Mouse (Mus musculus) intestine, embryonic 16.5 days (tissue): Measurements from ENCODE around the gene Pdk3. TPM values are rescaled to one million over a fixed set of nuclear protein-coding genes. Genes with fewer than 3 reads are reported as not detected.

Experiments used
- ATAC-seq: fragments of 200-750 bp; cut with Nextera tagmentation; 2 replicates; pipeline ENCODE4 v1.8.0; 2017; ENCODE audit warnings: moderate TSS enrichment, moderate library complexity
- H3K27ac ChIP-seq: fragments of 300-500 bp; sonication (generic); 2 replicates; pipeline ENCODE4 v1.5.1; 2014; ENCODE audit warnings: mild to moderate bottlenecking, low read length
- H3K27me3 ChIP-seq: fragments of 300-500 bp; sonication (generic); replicated peaks from 2 replicates; pipeline ENCODE4 v1.6.1; 2014; ENCODE audit warnings: low read length, control low read depth, mixed read lengths; ENCODE audit not compliant: control insufficient read depth, insufficient read depth
- H3K36me3 ChIP-seq: fragments of 300-500 bp; sonication (generic); 2 replicates; pipeline ENCODE4 v1.6.1; 2014; ENCODE audit warnings: low read length, control low read depth; ENCODE audit not compliant: control insufficient read depth, insufficient read depth
- H3K4me1 ChIP-seq: fragments of 300-500 bp; sonication (generic); 2 replicates; pipeline ENCODE4 v1.6.1; 2014; ENCODE audit warnings: low read length, control low read depth, mixed read lengths; ENCODE audit not compliant: control insufficient read depth, insufficient read depth
- H3K4me2 ChIP-seq: fragments of 300-500 bp; sonication (generic); 2 replicates; pipeline ENCODE4 v1.6.1; 2014; ENCODE audit warnings: low read depth, low read length, control low read depth
- H3K4me3 ChIP-seq: fragments of 300-500 bp; sonication (generic); 2 replicates; pipeline ENCODE4 v1.5.1; 2014; ENCODE audit warnings: mild to moderate bottlenecking, low read length
- H3K9ac ChIP-seq: fragments of 300-500 bp; sonication (generic); 2 replicates; pipeline ENCODE4 v1.6.1; 2014; ENCODE audit warnings: low read depth, low read length
- H3K9me3 ChIP-seq: fragments of 300-500 bp; sonication (generic); 2 replicates; pipeline ENCODE4 v1.6.1; 2016; ENCODE audit warnings: low read length, control low read depth; ENCODE audit not compliant: control insufficient read depth
- WGBS: fragments of 180-500 bp; shearing (Covaris S2); extraction: QIAGEN DNeasy Blood & Tissue Kit; methylation state at CpG from one replicate; pipeline ENCODE4 v1.1.7; 2014; 5-methylcytosine and 5-hydroxymethylcytosine counted together
- polyA plus RNA-seq: library from polyadenylated mRNA; unstranded; fragments of >200 nt; fragmentation: Nextera tagmentation; extraction: Ambion mirVana; gene quantifications from 2 replicates; pipeline ENCODE4 v1.2.1, GENCODE M21; 2015

Pdk3 gene
- polyA plus RNA-seq, 1 experiment from 2014 or later, result 63.9 TPM

DNA sequence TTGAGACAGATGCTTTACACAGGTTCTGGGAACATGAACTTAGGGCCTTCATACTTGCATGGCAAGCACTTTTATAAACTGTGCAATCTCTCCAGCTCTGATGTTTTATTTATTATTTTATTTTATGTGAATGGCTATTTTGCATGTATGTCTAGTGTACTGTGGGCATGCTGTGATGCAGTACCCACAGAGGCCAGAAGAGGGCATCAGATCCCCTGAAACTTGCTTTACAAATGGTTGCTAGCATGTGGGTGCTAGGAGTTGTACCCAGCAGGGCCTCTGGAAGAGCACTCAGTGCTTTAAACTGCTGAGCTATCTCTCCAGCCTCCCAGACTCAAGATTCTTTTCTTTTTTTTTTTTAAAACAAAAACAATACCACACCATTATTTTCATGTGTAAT, 38.8 kb downstream of the Pdk3 start:
- Histone ChIP-seq H3K4me2 (no peak overlapping the region), H3K4me1 (no peaks in the 10 kb centered on the region)
- no peak for ATAC-seq

DNA sequence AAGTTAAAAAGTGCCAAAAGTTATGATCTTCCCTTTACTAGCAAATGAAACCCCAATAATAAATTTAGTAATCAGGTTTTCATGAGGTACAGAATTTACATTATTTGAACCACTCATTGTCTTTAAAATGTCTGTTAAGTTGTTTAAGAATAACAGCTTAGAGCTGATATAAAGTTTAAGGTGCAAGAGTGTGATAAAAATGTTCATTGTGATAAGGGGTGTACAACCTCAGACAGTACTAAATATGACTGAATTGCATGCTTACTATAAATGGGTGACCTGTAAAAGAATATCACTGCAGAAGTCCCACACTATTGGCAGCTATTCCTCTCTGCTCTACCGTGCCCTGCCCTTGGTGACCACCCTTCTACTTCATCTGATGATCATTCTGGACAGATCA, 42.4 kb downstream of the Pdk3 start:
- H3K4me2 ChIP-seq, result no peak overlapping the region
- H3K4me1 ChIP-seq, result no peaks in the 10 kb centered on the region
- no peaks in the 10 kb centered on the region for H3K9me3 ChIP-seq
- 70% methylated on average over 1 of the region's 1 CpGs for WGBS
- no peak for ATAC-seq
- no peak overlapping the region for H3K4me3 ChIP-seq
- H3K27me3 ChIP-seq, result no peaks in the 10 kb centered on the region
- H3K27ac ChIP-seq, result no peak overlapping the region
- no peak overlapping the region for H3K9ac ChIP-seq
- no peaks in the 10 kb centered on the region for H3K36me3 ChIP-seq

More for the DNA sequence above, 38.8 kb downstream of the Pdk3 start:
- Histone ChIP-seq H3K27me3 (no peaks in the 10 kb centered on the region; the same call in 1 of the 2 replicates), H3K36me3 (no peaks in the 10 kb centered on the region), H3K4me3 (no peak overlapping the region), H3K9ac (no peak overlapping the region), H3K27ac (no peak overlapping the region), H3K9me3 (no peaks in the 10 kb centered on the region)

DNA sequence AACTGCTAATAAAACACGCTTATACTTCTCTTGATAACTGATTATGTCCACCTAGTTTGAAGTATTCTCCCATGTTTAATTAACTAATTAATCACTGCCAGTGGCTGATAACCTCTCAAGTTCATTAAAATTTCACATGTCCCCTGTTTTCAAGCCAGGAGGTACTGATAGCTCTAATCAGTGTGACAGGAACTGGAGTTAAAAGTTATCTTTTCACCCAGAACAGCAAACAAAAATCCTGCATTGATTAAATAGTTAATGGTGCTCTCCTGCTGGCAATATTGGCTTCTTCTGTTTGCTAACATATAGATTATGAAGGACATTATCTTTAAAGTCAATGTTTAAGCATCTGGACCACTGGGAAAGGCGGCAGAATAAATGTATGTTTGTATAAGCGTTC, 71.2 kb downstream of the Pdk3 start:
- ATAC-seq, result no peak
- Histone ChIP-seq H3K9me3 (no peaks in the 10 kb centered on the region), H3K27me3 (no peaks in the 10 kb centered on the region), H3K4me2 (no peak overlapping the region), H3K9ac (no peak overlapping the region), H3K36me3 (no peaks in the 10 kb centered on the region), H3K27ac (no peak overlapping the region), H3K4me3 (no peak overlapping the region), H3K4me1 (no peaks in the 10 kb centered on the region)
- 68% methylated on average over 3 of the region's 3 CpGs for WGBS

DNA sequence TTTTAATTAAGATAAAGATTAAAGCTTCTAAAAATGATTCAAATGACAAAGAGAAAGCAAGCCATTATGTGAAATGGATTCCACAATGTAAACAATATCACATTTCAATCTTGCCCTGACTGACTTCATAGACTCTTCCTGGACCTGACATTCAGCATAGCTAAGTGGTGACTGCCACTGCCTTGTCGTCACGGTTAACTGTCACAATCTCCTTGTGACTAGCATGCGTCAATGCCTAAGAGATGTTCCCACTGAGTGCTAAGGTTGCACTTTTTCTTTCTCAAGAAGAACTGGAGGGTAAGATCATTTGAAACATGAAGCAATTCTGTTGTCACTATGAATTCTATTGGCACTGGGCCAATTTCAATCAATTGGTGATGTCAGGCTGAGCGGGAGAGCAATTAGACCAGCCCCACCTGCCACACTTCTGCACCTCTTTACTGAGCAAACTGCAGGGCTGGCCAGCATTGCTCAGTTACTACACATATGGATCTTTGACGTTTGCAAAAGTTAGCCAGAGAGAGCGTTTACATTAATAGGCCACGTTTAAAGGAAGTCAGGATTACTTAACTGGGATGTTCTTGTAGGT, 75.0 kb downstream of the Pdk3 start:
- Histone ChIP-seq H3K4me2 (no peak overlapping the region), H3K27me3 (no peaks in the 10 kb centered on the region), H3K9me3 (no peaks in the 10 kb centered on the region), H3K27ac (no peak overlapping the region), H3K36me3 (no peaks in the 10 kb centered on the region), H3K4me1 (no peaks in the 10 kb centered on the region), H3K9ac (no peak overlapping the region), H3K4me3 (no peak overlapping the region)
- WGBS, result 53% methylated on average over 7 of the region's 7 CpGs
- no peak for ATAC-seq

DNA sequence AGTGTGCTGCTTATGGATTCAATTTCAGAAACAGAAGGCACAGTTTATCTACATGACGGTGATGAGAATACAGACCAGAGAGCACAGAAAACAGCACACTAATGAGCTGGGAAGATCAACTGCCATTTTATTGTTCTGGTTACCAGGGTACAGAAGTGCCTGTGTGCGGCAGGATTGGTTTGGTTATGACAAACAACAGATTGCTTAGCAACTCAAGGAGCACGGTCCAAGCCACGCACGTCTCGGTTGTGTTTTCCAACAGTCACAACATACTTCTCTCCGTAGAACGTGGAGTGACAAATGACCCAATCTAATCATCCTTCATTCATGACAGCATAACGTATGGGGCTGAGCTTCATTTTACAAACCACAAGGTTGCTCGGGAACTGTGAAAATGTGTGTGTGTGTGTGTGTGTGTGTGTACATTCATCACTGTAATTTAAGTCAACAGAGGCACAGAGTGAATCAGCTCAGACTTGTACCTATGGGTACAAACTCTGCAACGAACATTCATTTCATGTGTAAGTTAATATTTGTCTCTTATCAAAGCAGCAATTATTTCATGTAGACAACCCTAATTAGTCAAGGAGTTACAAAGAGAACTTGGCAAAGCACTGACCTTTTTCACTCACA, 76.7 kb downstream of the Pdk3 start:
- 56% methylated on average over 11 of the region's 11 CpGs for WGBS
- no peak for ATAC-seq

DNA sequence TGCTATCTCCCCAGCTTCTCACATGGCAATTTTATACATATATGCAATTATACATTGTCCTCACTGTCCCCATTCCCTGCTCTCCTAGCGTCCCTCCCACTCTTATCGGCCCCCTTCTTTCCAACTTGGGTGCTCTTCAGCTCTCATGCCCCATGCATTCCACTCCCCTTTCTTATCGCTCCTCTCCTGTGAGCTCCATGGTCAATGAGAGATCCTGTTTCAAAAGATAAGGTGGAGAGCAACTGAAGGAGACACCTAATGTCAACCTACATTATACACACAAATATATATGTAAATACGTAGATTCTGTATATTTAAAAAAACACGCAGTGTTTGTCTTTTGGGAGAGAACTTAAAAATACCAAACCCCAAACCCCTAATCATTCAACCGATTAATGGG, 81.4 kb downstream of the Pdk3 start:
- Histone ChIP-seq H3K9me3 (no peaks in the 10 kb centered on the region), H3K4me1 (no peaks in the 10 kb centered on the region), H3K27ac (no peak overlapping the region), H3K4me2 (no peak overlapping the region), H3K27me3 (no peaks in the 10 kb centered on the region), H3K36me3 (no peaks in the 10 kb centered on the region), H3K4me3 (no peak overlapping the region), H3K9ac (no peak overlapping the region)
- WGBS, result 85% methylated on average over 6 of the region's 6 CpGs
- ATAC-seq, result no peak

More for the DNA sequence above, 76.7 kb downstream of the Pdk3 start:
- Histone ChIP-seq H3K9ac (no peak overlapping the region), H3K27me3 (no peaks in the 10 kb centered on the region), H3K4me2 (no peak overlapping the region), H3K27ac (no peak overlapping the region), H3K36me3 (no peaks in the 10 kb centered on the region), H3K9me3 (no peaks in the 10 kb centered on the region), H3K4me3 (no peak overlapping the region), H3K4me1 (no peaks in the 10 kb centered on the region)

DNA sequence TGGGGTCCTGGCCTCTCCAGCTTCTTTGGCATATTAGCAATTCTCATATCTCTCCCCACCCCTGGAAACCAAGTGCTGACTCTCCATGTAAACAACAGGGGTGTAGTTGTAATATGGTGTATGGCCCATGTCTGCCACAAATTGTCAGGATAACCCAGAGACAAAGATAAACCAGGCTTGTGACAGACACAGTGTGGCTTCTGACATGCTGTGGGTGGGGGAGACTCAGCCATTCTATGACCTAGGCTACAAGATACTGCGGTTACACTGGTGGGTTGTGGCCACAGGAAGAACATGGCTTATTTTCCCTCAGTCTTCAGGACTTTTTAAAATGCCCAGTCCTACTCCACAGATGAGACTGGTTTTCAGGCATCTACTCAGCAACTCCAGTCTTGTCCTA, 82.8 kb downstream of the Pdk3 start:
- Histone ChIP-seq H3K36me3 (no peaks in the 10 kb centered on the region), H3K27ac (no peak overlapping the region), H3K9ac (no peak overlapping the region), H3K4me3 (no peak overlapping the region), H3K27me3 (no peaks in the 10 kb centered on the region), H3K4me1 (no peaks in the 10 kb centered on the region), H3K4me2 (no peak overlapping the region), H3K9me3 (no peaks in the 10 kb centered on the region)
- no peak for ATAC-seq
- WGBS, result 100% methylated on average over 1 of the region's 1 CpGs

DNA sequence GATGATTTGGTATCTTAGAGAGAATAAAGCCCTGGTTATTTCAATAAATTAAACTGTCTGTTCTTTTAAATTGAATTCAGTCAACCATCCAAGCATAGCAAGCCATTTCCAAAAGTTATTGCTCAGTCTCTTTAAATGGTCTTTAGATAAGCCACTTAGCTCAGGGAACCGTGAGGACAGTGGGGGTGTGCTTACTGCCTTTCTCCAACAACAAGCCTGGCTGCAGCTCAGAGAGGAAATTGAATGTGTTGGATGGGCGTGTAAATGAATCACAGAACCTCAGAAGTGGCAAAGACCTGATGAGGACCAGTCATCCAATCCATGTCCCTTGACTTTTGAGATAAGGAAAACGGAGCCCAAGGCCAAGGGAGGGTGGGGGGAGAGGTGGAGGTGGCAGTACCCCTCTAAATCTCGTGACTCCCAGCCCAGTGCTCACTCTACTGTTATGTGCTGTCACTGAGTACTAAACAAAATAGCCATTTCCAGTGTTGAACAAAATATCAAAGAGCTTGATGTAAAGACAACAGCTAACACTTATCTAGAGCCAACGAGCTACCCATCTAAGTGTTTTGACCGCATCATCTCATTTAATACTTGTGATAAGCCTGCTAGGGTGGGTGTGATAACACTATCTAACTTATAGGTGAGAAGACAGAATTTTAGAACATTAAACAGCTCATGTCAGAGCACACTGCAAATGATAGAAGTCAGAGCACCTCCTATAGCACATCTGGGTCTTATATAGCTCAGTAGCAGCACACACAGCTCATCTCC, 98.8 kb downstream of the Pdk3 start:
- Histone ChIP-seq H3K27ac (no peak overlapping the region), H3K9me3 (no peaks in the 10 kb centered on the region), H3K4me2 (no peak overlapping the region), H3K4me3 (no peak overlapping the region), H3K9ac (no peak overlapping the region), H3K36me3 (no peaks in the 10 kb centered on the region), H3K27me3 (no peaks in the 10 kb centered on the region), H3K4me1 (no peaks in the 10 kb centered on the region)
- ATAC-seq, result no peak
- WGBS, result 65% methylated on average over 6 of the region's 6 CpGs

DNA sequence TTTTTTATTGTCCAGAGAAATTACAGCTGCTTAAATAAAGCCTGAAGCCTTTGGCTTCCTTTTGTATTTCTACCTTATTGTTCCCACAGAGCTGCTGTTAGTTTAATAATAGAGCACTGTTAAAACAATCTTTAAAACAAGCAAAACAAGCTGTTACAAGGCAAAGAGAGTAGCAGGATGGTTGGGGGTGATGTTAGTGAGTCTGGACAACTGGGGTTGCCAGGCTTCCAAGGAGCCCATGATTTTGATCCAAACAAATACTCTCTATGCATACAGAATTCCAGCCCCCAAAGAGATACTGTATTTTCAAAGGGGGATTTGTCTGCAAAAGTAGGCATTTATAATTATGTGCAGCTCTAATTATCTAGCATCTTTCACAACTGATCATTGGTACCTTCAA, 99.6 kb downstream of the Pdk3 start:
- Histone ChIP-seq H3K27ac (no peak overlapping the region), H3K4me2 (no peak overlapping the region), H3K27me3 (no peaks in the 10 kb centered on the region), H3K9me3 (no peaks in the 10 kb centered on the region), H3K4me1 (no peaks in the 10 kb centered on the region), H3K4me3 (no peak overlapping the region), H3K9ac (no peak overlapping the region), H3K36me3 (no peaks in the 10 kb centered on the region)
- no peak for ATAC-seq
